Mouse (Mus musculus) cerebellum, adult 11-12 months (tissue): ENCODE data around the gene Ppfia4.

ENCODE experiments used
- DNase-seq: peaks from one replicate; pipeline ENCODE4 v3.0.0; 2022

Ppfia4 gene

GRCm38 (mm10) chr1:134336958-134337710 lies 4.4 kb upstream of the Ppfia4 start:
- DNase-seq, result peak; percentile 65

GRCm38 (mm10) chr1:134335924-134336810 lies 3.4 kb upstream of the Ppfia4 start:
- peak; percentile 90 for DNase-seq

GRCm38 (mm10) chr1:134335211-134335923 lies 2.6 kb upstream of the Ppfia4 start:
- peak; percentile 94 for DNase-seq

- no peak for DNase-seq
These were observed 1.5 kb upstream of the Ppfia4 start for GRCm38 (mm10) chr1:134334111-134334827.

- DNase-seq, result peak; percentile 45
These were observed 813 bp upstream of the Ppfia4 start for GRCm38 (mm10) chr1:134333371-134334110.

- DNase-seq, result peak; percentile 81
These were observed 671 bp downstream of the Ppfia4 start for GRCm38 (mm10) chr1:134331879-134332635.

GRCm38 (mm10) chr1:134326841-134327346 lies 5.8 kb downstream of the Ppfia4 start:
- peak; percentile 62 for DNase-seq

GRCm38 (mm10) chr1:134322591-134322990 lies 10.1 kb downstream of the Ppfia4 start:
- DNase-seq, result no peak

- DNase-seq, result no peak
These were observed 11.9 kb downstream of the Ppfia4 start for GRCm38 (mm10) chr1:134320691-134321301.

GRCm38 (mm10) chr1:134318261-134318660 lies 14.5 kb downstream of the Ppfia4 start:
- DNase-seq, result no peak

- DNase-seq, result no peak
These were observed 16.4 kb downstream of the Ppfia4 start for GRCm38 (mm10) chr1:134316361-134316760.

- no peak for DNase-seq
These were observed 17.5 kb downstream of the Ppfia4 start for GRCm38 (mm10) chr1:134315181-134315580.

- no peak for DNase-seq
These were observed 21.0 kb downstream of the Ppfia4 start for GRCm38 (mm10) chr1:134311760-134312159.

GRCm38 (mm10) chr1:134310729-134311128 lies 22.0 kb downstream of the Ppfia4 start:
- DNase-seq, result no peak

GRCm38 (mm10) chr1:134310291-134310690 lies 22.4 kb downstream of the Ppfia4 start:
- DNase-seq, result no peak

GRCm38 (mm10) chr1:134307409-134307808 lies 25.3 kb downstream of the Ppfia4 start:
- no peak for DNase-seq

- no peak for DNase-seq
These were observed 27.8 kb downstream of the Ppfia4 start for GRCm38 (mm10) chr1:134304940-134305339.

GRCm38 (mm10) chr1:134302568-134303238 lies 30.0 kb downstream of the Ppfia4 start:
- DNase-seq, result no peak

- DNase-seq, result peak; percentile 67
These were observed 33.9 kb downstream of the Ppfia4 start for GRCm38 (mm10) chr1:134298636-134299411.
